ENCODE assay signal across 16 mouse cellular contexts in the genomic region with DNA sequence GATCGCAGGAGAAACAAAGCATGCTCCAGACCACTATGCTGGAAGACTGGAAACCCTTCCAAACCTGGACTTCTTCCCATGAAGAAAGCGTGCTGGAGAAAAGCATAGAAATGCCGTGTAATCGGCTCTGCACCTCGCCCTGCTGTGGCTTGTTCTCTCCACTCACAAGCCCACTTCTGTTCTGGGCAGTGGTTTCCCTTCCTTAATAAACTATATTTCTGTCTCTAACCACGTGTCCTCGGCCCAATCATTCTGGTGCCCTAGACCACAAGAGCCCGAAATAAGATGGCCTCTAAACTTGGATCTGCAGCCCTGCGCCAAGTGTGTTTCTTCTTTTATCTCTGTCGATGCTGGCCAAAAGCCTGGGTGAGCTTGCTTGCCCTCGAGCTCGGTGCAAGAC. TPM values are rescaled to one million over a fixed set of nuclear protein-coding genes. Genes with fewer than 3 reads are reported as not detected.
A peak's percentile ranks its signal among the peaks of the same experiment; 100 is the strongest.
DNase-seq lines count a peak whose midpoint lies in the region; ATAC-seq and TF ChIP-seq lines count a peak whose summit lies in the region.
"Had no signal": no experiment of that assay in that cellular context is flagged by ENCODE, and none has a peak within 500 bp of the region (broad histone marks: within the 10 kb centered on the region; RNA-seq: fewer than 3 reads in every experiment).

No protein-coding gene starts in this region.

- peak overlapping the region; percentile 38; the same call in 1 of the 2 replicates for H3K27ac ChIP-seq in gastrocnemius, adult 2 months
- no peak overlapping the region for H3K27ac ChIP-seq in forebrain, embryonic 12.5 days
- H3K27ac ChIP-seq: embryonic facial prominence, embryonic 12.5 days; midbrain, embryonic 10.5 days; neural tube, embryonic 12.5 days had no signal

- no peak overlapping the region for H3K4me2 ChIP-seq in forebrain, embryonic 12.5 days
- H3K4me2 ChIP-seq: embryonic facial prominence, embryonic 12.5 days; neural tube, embryonic 12.5 days had no signal

- DNase-seq in gastrocnemius, adult 2 months, result peak; percentile 25
- DNase-seq in gastrocnemius, postnatal 4 days (ENCODE audit: low spot score in 2 of 2), result no peak
- DNase-seq in G1E (ENCODE audit: low spot score), result no peak
- DNase-seq in spleen, adult 18-20 months, result no peak
- DNase-seq in adrenal gland, postnatal 10 days, result no peak
- DNase-seq: adrenal gland, adult 8-10 months; B cell, adult 2 months; cerebellum, adult 2 months; kidney, postnatal 10 days; lung, adult 18-20 months had no signal

- no peak for ATAC-seq in G1E (ENCODE audit: extremely low read depth, insufficient number of reproducible peaks, low FRiP score, poor library complexity, severe bottlenecking)
- ATAC-seq in hematopoietic stem cell, adult 5-6 weeks (replicated peaks in 1 of 2; ENCODE audit: insufficient read depth in 1 of 2, low FRiP score in 2 of 2, low TSS enrichment in 1 of 2, low read depth in 1 of 2, poor library complexity in 2 of 2, severe bottlenecking in 2 of 2), result peak; percentile 20 to 65; a peak in 3 of 4 replicates
- ATAC-seq in megakaryocyte progenitor cell, adult 5-6 weeks (replicated peaks; ENCODE audit: poor library complexity), result peak; percentile 41
- no peak for ATAC-seq in forebrain, embryonic 12.5 days (ENCODE audit: low FRiP score)

- H3K9me3 ChIP-seq in G1E (replicated peaks), result no peaks in the 10 kb centered on the region
- no peaks in the 10 kb centered on the region for H3K9me3 ChIP-seq in forebrain, embryonic 12.5 days
- H3K9me3 ChIP-seq: embryonic facial prominence, embryonic 12.5 days; midbrain, embryonic 10.5 days; neural tube, embryonic 12.5 days had no signal

- H3K36me3 ChIP-seq in G1E (replicated peaks), result no peaks in the 10 kb centered on the region
- no peaks in the 10 kb centered on the region for H3K36me3 ChIP-seq in forebrain, embryonic 12.5 days (replicated peaks)
- H3K36me3 ChIP-seq: embryonic facial prominence, embryonic 12.5 days; midbrain, embryonic 10.5 days; neural tube, embryonic 12.5 days had no signal

- H3K27me3 ChIP-seq in G1E (ENCODE audit: insufficient read depth, low read length), result no peaks in the 10 kb centered on the region
- H3K27me3 ChIP-seq in forebrain, embryonic 12.5 days, result no peaks in the 10 kb centered on the region
- H3K27me3 ChIP-seq: embryonic facial prominence, embryonic 12.5 days; neural tube, embryonic 12.5 days had no signal

- intact Hi-C loops in gastrocnemius, adult 2 months (cut with DNase I), result no loop called here

- H3K4me3 ChIP-seq in gastrocnemius, adult 2 months, result peak overlapping the region; percentile 9; the same call in 1 of the 2 replicates
- H3K4me3 ChIP-seq in G1E (ENCODE audit: low read depth, low read length), result peak overlapping the region; percentile 21; the same call in 1 of the 2 replicates
- H3K4me3 ChIP-seq in forebrain, embryonic 12.5 days (replicated peaks), result no peak overlapping the region
- H3K4me3 ChIP-seq: embryonic facial prominence, embryonic 12.5 days; midbrain, embryonic 10.5 days; neural tube, embryonic 12.5 days had no signal

- H3K9ac ChIP-seq in forebrain, embryonic 12.5 days, result no peak overlapping the region
- H3K9ac ChIP-seq: embryonic facial prominence, embryonic 12.5 days; neural tube, embryonic 12.5 days had no signal

- 86% methylated on average over 12 of the region's 12 CpGs for WGBS in forebrain, embryonic 12.5 days

- TF ChIP-seq CTCF in gastrocnemius, adult 2 months (IDR thresholded peaks at IDR 0.05), result no peak
- no peak for TF ChIP-seq CTCF in G1E (IDR thresholded peaks at IDR 0.05; ENCODE audit: low read depth, low read length)

- peaks cover 83% of the 10 kb centered on the region for H3K4me1 ChIP-seq in G1E (ENCODE audit: insufficient read depth, low read depth, low read length)
- H3K4me1 ChIP-seq in forebrain, embryonic 12.5 days, result no peaks in the 10 kb centered on the region
- H3K4me1 ChIP-seq: neural tube, embryonic 12.5 days had no signal

RNA-seq across cellular contexts. Expression of a gene that starts 44.0 kb away (rescaled TPM):
- 10 to 100 TPM; 40.2 to 44.9 TPM for total RNA-seq in gastrocnemius, adult 2 months (2021)
- 10 to 100 TPM; 64.9 to 69.6 TPM for total RNA-seq in gastrocnemius, postnatal 4 days (2021)
- total RNA-seq in G1E (2014; fragmentation: Nextera tagmentation) (386 and 420 TPM in 2 replicates), G1E (2017) (224 and 259 TPM in 2 replicates)
- 107 and 112 TPM in 2 replicates for polyA plus RNA-seq in G1E (2012)
- 126 and 161 TPM in 2 replicates for total RNA-seq in hematopoietic stem cell, adult 5-6 weeks (2017)
- total RNA-seq in megakaryocyte progenitor cell, adult 5-6 weeks (2015), result 130 and 133 TPM in 2 replicates
- 133 and 160 TPM in 2 replicates for total RNA-seq in megakaryocyte progenitor cell, adult 5-6 weeks (2017)
- 76.0 and 77.9 TPM in 2 replicates for polyA plus RNA-seq in forebrain, embryonic 12.5 days (2016; fragmentation: Nextera tagmentation; extraction: Ambion mirVana)
- total RNA-seq in adrenal gland, postnatal 10 days (2021), result 10 to 100 TPM; 59.8 to 64.5 TPM

Comparison
In these comparisons a context has a peak if more than half of its experiments do, and no peak if none do; other contexts are left out.
1. ATAC-seq: peak in hematopoietic stem cell, adult 5-6 weeks (2 of 2) and megakaryocyte progenitor cell, adult 5-6 weeks (single experiment); none in G1E (single experiment) and forebrain, embryonic 12.5 days (single experiment).